Mouse (Mus musculus): ENCODE measurements around the gene Fto. TPM values are rescaled to one million over a fixed set of nuclear protein-coding genes. Genes with fewer than 3 reads are reported as not detected.
A peak's percentile ranks its signal among the peaks of the same experiment; 100 is the strongest.

Fto gene
- total and polyA plus RNA-seq, 2 experiments from 2014 or later, result 41.1 to 50.6 TPM

- no peak for ATAC-seq (ENCODE audit: insufficient read depth, low read depth)
- WGBS, result 70% methylated on average over 9 of the region's 9 CpGs
- Histone ChIP-seq H3K9me3 (replicated peaks; ENCODE audit: control insufficient read depth, low read length) (no peaks in the 10 kb centered on the region), H3K4me1 (ENCODE audit: control insufficient read depth, insufficient read depth) (peaks cover 34% of the 10 kb centered on the region), H3K27me3 (ENCODE audit: control insufficient read depth, insufficient read depth, low read length) (no peaks in the 10 kb centered on the region), H3K4me3 (ENCODE audit: low read depth, low read length) (no peak overlapping the region), H3K9ac (replicated peaks; ENCODE audit: low read depth, low read length) (no peak overlapping the region), H3K27ac (ENCODE audit: low read depth) (peak overlapping the region; percentile 47), H3K36me3 (replicated peaks; ENCODE audit: control insufficient read depth, insufficient read depth, low read length) (no peaks in the 10 kb centered on the region), H3K4me2 (ENCODE audit: low read depth, low read length) (no peak overlapping the region)
- no peak for DNase-seq (ENCODE audit: low spot score)
- TF ChIP-seq CTCF (IDR thresholded peaks at IDR 0.05; ENCODE audit: low read depth) (no peak), EP300 (IDR thresholded peaks at IDR 0.05; ENCODE audit: low read depth) (no peak)
Measured at GRCm38 (mm10) chr8:91551166-91551765, 237.9 kb downstream of the Fto start.

GRCm38 (mm10) chr8:91551775-91552538 is 238.6 kb downstream of the Fto start:
- peaks cover 36% of the 10 kb centered on the region for H3K4me1 ChIP-seq (ENCODE audit: control insufficient read depth, insufficient read depth)
- no peak overlapping the region for H3K4me3 ChIP-seq (ENCODE audit: low read depth, low read length)
- 54% methylated on average over 10 of the region's 10 CpGs for WGBS
- H3K27ac ChIP-seq (ENCODE audit: low read depth), result peak overlapping the region; percentile 47
- no peaks in the 10 kb centered on the region for H3K36me3 ChIP-seq (replicated peaks; ENCODE audit: control insufficient read depth, insufficient read depth, low read length)
- TF ChIP-seq CTCF (IDR thresholded peaks at IDR 0.05; ENCODE audit: low read depth) (no peak), EP300 (IDR thresholded peaks at IDR 0.05; ENCODE audit: low read depth) (no peak)
- DNase-seq (ENCODE audit: low spot score) (no peak), ATAC-seq (ENCODE audit: insufficient read depth, low read depth) (peak; percentile 21; the same call in 1 of the 2 replicates)
- no peaks in the 10 kb centered on the region for H3K27me3 ChIP-seq (ENCODE audit: control insufficient read depth, insufficient read depth, low read length)
- H3K9me3 ChIP-seq (replicated peaks; ENCODE audit: control insufficient read depth, low read length), result no peaks in the 10 kb centered on the region
- H3K4me2 ChIP-seq (ENCODE audit: low read depth, low read length), result no peak overlapping the region
- no peak overlapping the region for H3K9ac ChIP-seq (replicated peaks; ENCODE audit: low read depth, low read length)

- Histone ChIP-seq H3K4me3 (ENCODE audit: low read depth, low read length) (no peak overlapping the region), H3K36me3 (replicated peaks; ENCODE audit: control insufficient read depth, insufficient read depth, low read length) (no peaks in the 10 kb centered on the region), H3K27ac (ENCODE audit: low read depth) (no peak overlapping the region), H3K27me3 (ENCODE audit: control insufficient read depth, insufficient read depth, low read length) (no peaks in the 10 kb centered on the region), H3K9ac (replicated peaks; ENCODE audit: low read depth, low read length) (no peak overlapping the region), H3K4me2 (ENCODE audit: low read depth, low read length) (no peak overlapping the region), H3K4me1 (ENCODE audit: control insufficient read depth, insufficient read depth) (peaks cover 35% of the 10 kb centered on the region), H3K9me3 (replicated peaks; ENCODE audit: control insufficient read depth, low read length) (no peaks in the 10 kb centered on the region)
- DNase-seq (ENCODE audit: low spot score) (no peak), ATAC-seq (ENCODE audit: insufficient read depth, low read depth) (no peak)
- TF ChIP-seq CTCF (IDR thresholded peaks at IDR 0.05; ENCODE audit: low read depth) (no peak), EP300 (IDR thresholded peaks at IDR 0.05; ENCODE audit: low read depth) (no peak)
- 91% methylated on average over 11 of the region's 11 CpGs for WGBS
Measured at GRCm38 (mm10) chr8:91552635-91553034, 239.3 kb downstream of the Fto start.

- Histone ChIP-seq H3K4me3 (ENCODE audit: low read depth, low read length) (no peak overlapping the region), H3K36me3 (replicated peaks; ENCODE audit: control insufficient read depth, insufficient read depth, low read length) (no peaks in the 10 kb centered on the region), H3K9me3 (replicated peaks; ENCODE audit: control insufficient read depth, low read length) (no peaks in the 10 kb centered on the region), H3K27me3 (ENCODE audit: control insufficient read depth, insufficient read depth, low read length) (no peaks in the 10 kb centered on the region), H3K9ac (replicated peaks; ENCODE audit: low read depth, low read length) (no peak overlapping the region), H3K4me2 (ENCODE audit: low read depth, low read length) (no peak overlapping the region), H3K4me1 (ENCODE audit: control insufficient read depth, insufficient read depth) (peaks cover 41% of the 10 kb centered on the region), H3K27ac (ENCODE audit: low read depth) (peak overlapping the region; percentile 39)
- ATAC-seq (ENCODE audit: insufficient read depth, low read depth), result peak; percentile 63
- no peak for TF ChIP-seq CTCF (IDR thresholded peaks at IDR 0.05; ENCODE audit: low read depth)
- no peak for TF ChIP-seq EP300 (IDR thresholded peaks at IDR 0.05; ENCODE audit: low read depth)
- DNase-seq (ENCODE audit: low spot score), result peak; percentile 63
- 36% methylated on average over 5 of the region's 5 CpGs for WGBS
Measured at GRCm38 (mm10) chr8:91553387-91553786, 240.1 kb downstream of the Fto start.

- Histone ChIP-seq H3K27ac (ENCODE audit: low read depth) (no peak overlapping the region), H3K36me3 (replicated peaks; ENCODE audit: control insufficient read depth, insufficient read depth, low read length) (no peaks in the 10 kb centered on the region), H3K4me3 (ENCODE audit: low read depth, low read length) (no peak overlapping the region), H3K4me1 (ENCODE audit: control insufficient read depth, insufficient read depth) (peaks cover 52% of the 10 kb centered on the region), H3K4me2 (ENCODE audit: low read depth, low read length) (no peak overlapping the region), H3K9ac (replicated peaks; ENCODE audit: low read depth, low read length) (no peak overlapping the region), H3K9me3 (replicated peaks; ENCODE audit: control insufficient read depth, low read length) (no peaks in the 10 kb centered on the region), H3K27me3 (ENCODE audit: control insufficient read depth, insufficient read depth, low read length) (no peaks in the 10 kb centered on the region)
- DNase-seq (ENCODE audit: low spot score), result no peak
- ATAC-seq (ENCODE audit: insufficient read depth, low read depth), result no peak
- TF ChIP-seq CTCF (IDR thresholded peaks at IDR 0.05; ENCODE audit: low read depth) (no peak), EP300 (IDR thresholded peaks at IDR 0.05; ENCODE audit: low read depth) (no peak)
- WGBS, result 95% methylated on average over 5 of the region's 5 CpGs
Measured at GRCm38 (mm10) chr8:91557041-91557587, 243.8 kb downstream of the Fto start.
